Mouse (Mus musculus) hindbrain, embryonic 11.5 days (tissue): ENCODE measurements around the gene Bmp7. TPM values are rescaled to one million over a fixed set of nuclear protein-coding genes. Genes with fewer than 3 reads are reported as not detected.

Experiments used
- ATAC-seq: fragments of 200-750 bp; cut with Nextera tagmentation; 2 replicates; pipeline ENCODE4 v1.8.0; 2017; ENCODE audit warnings: mild to moderate bottlenecking, moderate TSS enrichment, moderate library complexity; ENCODE audit not compliant: low FRiP score
- DNase-seq: peaks from one replicate; pipeline ENCODE4 v3.0.0-alpha.2; 2015; ENCODE audit warnings: low spot score
- H3K27ac ChIP-seq: fragments of 300-500 bp; sonication (generic); 2 replicates; pipeline ENCODE4 v1.5.1; 2014; ENCODE audit warnings: mild to moderate bottlenecking, low read depth, low read length
- H3K27me3 ChIP-seq: fragments of 300-500 bp; sonication (generic); 2 replicates; pipeline ENCODE4 v1.6.1; 2014; ENCODE audit warnings: mild to moderate bottlenecking, low read length, moderate library complexity, mixed read lengths; ENCODE audit not compliant: control insufficient read depth, insufficient read depth
- H3K36me3 ChIP-seq: fragments of 300-500 bp; sonication (generic); 2 replicates; pipeline ENCODE4 v1.6.1; 2014; ENCODE audit warnings: mild to moderate bottlenecking, low read length, moderate library complexity, mixed read lengths; ENCODE audit not compliant: control insufficient read depth, insufficient read depth
- H3K4me1 ChIP-seq: fragments of 300-500 bp; sonication (generic); replicated peaks from 2 replicates; pipeline ENCODE4 v1.6.1; 2014; ENCODE audit warnings: low read length, mixed read lengths; ENCODE audit not compliant: control insufficient read depth, insufficient read depth
- H3K4me2 ChIP-seq: fragments of 300-500 bp; sonication (generic); replicated peaks from 2 replicates; pipeline ENCODE4 v1.6.1; 2014; ENCODE audit warnings: mild to moderate bottlenecking, low read depth, low read length
- H3K4me3 ChIP-seq: fragments of 300-500 bp; sonication (generic); 2 replicates; pipeline ENCODE4 v1.5.1; 2014; ENCODE audit warnings: low read depth, low read length
- H3K9ac ChIP-seq: fragments of 300-500 bp; sonication (generic); 2 replicates; pipeline ENCODE4 v1.6.1; 2014; ENCODE audit warnings: low read depth, low read length
- H3K9me3 ChIP-seq: fragments of 300-500 bp; sonication (generic); 2 replicates; pipeline ENCODE4 v1.6.1; 2016; ENCODE audit warnings: low read length; ENCODE audit not compliant: control insufficient read depth
- WGBS: fragments of 180-500 bp; shearing (Covaris S2); extraction: QIAGEN DNeasy Blood & Tissue Kit; methylation state at CpG from one replicate; pipeline ENCODE4 v1.1.7; 2014; 5-methylcytosine and 5-hydroxymethylcytosine counted together
- polyA plus RNA-seq: library from polyadenylated mRNA; unstranded; fragments of >200 nt; fragmentation: Nextera tagmentation; extraction: Ambion mirVana; gene quantifications from 2 replicates; pipeline ENCODE4 v1.2.1, GENCODE M21; 2014

The Bmp7 gene
- polyA plus RNA-seq = 16.6 and 17.9 TPM in 2 replicates

DNA sequence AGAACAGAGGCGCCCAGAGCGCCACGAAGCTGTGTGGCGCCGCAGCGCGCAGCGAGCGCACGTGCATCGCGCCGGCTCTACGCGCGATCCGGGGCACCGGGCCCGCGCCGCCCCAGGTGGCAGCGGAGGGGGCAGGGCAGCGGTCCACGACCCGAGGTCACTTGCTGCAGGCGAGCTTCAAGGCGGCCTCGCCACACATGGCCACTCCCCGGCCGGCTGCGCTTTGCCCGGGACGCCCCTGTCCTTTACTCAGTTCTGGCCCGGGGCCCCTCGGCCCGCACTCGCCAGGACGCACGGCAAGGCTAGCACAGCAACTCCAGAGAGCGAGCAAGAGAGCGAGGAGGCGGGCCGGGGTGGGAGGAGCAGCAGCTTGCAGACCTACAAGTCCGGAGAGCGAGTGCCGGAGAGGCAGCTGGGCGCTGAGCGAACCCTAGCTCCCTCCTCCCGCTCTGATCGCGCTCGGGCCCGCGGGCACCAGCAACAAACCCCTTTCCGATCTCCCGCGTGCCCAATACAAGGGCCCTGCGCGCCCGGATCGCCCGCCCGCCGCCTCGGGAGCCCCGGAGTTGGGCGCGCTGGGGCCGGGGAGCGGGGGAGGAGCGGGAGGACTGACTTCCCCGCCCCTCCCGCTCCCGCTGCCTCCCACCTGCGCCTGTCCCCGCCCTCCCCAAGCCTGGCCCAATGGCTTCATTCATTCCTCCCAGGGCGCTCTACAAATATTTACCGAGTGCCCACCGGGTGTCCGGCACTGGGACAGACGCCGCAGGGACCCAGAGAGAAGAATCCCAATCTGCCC is at the start of gene Bmp7:
TSS of gene Bmp7 (minus strand) at position 319 of the 796 bp plus-strand sequence.
- DNase-seq (peak; percentile 77), ATAC-seq (peak; percentile 63)
- Histone ChIP-seq H3K27me3 (peaks cover 80% of the 10 kb centered on the region), H3K27ac (0 out of 2 replicates have a peak within 1 kb of the TSS, but pooled peaks have one; percentile 17), H3K36me3 (no peaks in the 10 kb centered on the region), H3K4me2 (peak within 1 kb of the TSS; percentile 87), H3K4me3 (peak within 1 kb of the TSS; percentile 44), H3K4me1 (peaks cover 24% of the 10 kb centered on the region), H3K9ac (peak within 1 kb of the TSS; percentile 49), H3K9me3 (no peaks in the 10 kb centered on the region)
- WGBS = under 1% methylated on average over 78 of the region's 82 CpGs

DNA sequence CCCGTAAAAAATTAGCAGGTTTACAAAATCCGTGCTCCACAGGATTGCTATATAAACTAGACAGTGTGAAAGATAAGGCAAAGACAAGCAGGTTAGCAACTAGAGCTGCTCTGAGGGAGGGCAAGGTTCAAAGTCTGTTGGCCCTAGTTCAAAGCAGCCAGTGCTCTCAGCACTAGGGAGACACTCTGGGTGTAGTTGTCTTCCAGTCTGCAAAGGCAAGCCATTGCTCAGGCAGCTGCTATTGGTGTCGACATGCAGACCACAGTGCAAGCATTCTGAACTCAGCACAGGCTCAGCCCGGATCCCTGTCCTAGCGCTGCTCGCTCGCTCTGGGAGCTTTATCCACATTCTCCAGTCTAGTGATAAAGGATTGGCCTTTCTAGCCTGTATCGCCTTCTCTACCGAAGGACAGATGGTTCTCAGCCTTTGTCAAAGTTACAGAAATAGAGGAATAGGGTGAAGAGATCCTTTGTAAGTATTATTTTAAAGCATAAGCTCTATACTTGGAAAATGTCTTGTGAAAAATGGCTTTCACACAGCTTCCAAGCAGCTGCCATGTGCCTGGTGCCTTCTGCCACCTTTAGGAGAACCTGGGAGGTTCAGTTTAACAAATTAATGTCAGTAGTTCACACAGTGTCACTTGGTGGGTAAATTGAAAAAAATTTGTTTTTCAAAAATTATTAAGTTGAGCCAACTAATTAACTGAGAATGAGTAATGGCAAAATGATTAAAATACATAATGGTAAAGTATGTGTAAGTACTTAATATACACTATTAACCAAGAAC is 42.8 kb upstream of the Bmp7 start:
- H3K4me1 ChIP-seq = no peaks in the 10 kb centered on the region
- no peak overlapping the region for H3K4me2 ChIP-seq
- no peaks in the 10 kb centered on the region for H3K36me3 ChIP-seq
- H3K4me3 ChIP-seq = no peak overlapping the region
- H3K27ac ChIP-seq = no peak overlapping the region
- DNase-seq (no peak), ATAC-seq (no peak)
- no peaks in the 10 kb centered on the region for H3K27me3 ChIP-seq
- H3K9ac ChIP-seq = no peak overlapping the region
- WGBS = 77% methylated on average over 9 of the region's 9 CpGs
- no peaks in the 10 kb centered on the region for H3K9me3 ChIP-seq

DNA sequence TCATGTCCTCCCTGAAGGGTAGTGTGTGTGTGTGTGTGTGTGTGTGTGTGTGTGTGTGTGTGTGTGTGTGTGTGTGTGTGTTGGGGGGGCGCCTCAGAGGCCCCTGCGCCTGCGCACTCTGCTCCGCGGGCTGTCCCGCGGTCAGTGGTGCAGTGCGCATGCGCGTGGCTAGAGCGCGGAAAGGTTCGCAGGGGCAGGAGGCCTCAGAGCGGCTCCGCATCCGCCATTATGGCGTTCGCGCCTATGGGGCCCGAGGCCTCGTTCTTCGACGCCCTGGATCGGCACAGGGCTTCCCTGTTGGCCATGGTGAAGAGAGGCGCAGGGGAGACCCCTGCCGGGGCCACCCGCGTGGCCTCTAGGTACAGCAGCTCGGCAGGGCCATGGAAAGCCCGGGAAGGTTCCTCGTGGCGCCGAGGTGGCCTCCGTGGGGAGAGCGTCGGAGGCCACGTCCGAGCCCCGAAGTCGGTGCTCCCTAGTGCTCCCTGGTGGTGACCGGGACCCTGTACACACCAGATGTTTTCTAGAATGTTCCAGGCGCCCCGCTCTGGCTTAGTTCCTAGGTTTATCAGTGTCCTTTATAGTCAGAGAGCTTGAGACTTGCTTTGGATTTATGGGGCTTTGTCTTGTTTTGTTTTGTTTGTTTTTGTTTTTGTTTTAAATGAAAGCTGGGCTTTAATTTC is 39.7 kb upstream of the Bmp7 start:
- DNase-seq (no peak), ATAC-seq (no peak)
- Histone ChIP-seq H3K27me3 (no peaks in the 10 kb centered on the region), H3K27ac (no peak overlapping the region), H3K9me3 (no peaks in the 10 kb centered on the region), H3K4me2 (no peak overlapping the region), H3K9ac (no peak overlapping the region), H3K4me3 (no peak overlapping the region), H3K36me3 (no peaks in the 10 kb centered on the region), H3K4me1 (no peaks in the 10 kb centered on the region)
- WGBS = 87% methylated on average over 42 of the region's 43 CpGs

DNA sequence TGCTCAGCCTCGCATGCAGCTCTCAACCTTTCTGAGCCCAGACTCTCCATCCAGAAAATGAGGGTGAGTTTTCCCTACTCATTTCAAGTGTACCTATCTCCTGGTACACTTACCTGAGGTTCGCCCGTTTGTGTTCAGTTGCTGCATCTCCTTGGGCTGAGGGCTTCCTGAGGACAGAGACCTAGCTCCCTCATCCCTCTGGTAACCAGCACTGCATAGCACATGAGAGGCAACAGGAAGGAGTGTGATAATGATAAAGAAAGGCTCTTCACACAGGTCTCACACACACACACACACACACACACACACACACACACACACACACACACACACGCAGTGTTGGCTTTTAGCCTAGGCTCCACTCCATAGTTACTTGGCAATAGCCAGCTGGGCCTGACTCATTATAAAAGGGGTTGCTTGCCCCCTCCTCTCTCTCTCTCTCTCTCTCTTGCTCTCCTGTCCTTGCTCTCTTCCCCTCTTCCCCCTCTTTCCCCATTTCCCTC is 38.1 kb upstream of the Bmp7 start:
- DNase-seq = no peak
- Histone ChIP-seq H3K27me3 (no peaks in the 10 kb centered on the region), H3K9me3 (no peaks in the 10 kb centered on the region), H3K4me3 (no peak overlapping the region), H3K36me3 (no peaks in the 10 kb centered on the region), H3K4me2 (no peak overlapping the region), H3K27ac (no peak overlapping the region), H3K9ac (no peak overlapping the region), H3K4me1 (peaks cover 2% of the 10 kb centered on the region; the same call in 1 of the 2 replicates)
- no peak for ATAC-seq
- WGBS = 59% methylated on average over 4 of the region's 4 CpGs

DNA sequence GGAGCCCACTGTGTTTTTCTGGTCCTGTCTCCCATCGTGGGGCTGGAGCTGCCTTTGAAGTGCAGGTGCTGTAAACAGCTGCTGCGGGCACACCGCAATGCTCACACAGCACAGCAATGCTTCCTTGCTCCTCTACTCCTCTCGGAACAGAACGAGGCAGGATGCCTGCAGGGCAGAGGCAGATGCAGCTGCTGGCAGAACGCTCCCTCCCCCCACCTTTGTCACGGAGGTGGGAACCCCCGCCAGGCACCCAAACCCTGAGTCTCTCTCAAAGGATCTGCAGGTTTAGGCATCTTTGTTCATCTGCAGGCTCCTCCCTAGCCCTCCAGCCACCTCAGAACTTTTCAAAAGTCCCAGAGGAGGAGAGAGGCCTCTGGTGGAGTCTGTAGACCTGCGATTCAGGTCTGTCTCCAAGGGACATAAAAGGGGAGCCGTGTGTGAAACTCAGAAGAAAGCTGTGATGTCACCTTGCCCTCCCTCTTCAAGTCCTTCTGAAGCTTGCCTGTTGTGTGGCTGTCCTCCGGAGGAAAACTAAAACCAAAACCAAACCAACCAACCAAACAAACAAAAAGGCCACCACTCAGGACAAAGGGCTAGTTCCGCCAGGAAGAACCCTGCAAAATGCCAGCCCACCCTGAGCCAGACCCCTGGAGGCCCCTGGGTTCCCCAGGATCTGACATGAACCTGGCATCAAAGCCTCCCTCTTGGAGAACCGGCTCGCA is 37.4 kb upstream of the Bmp7 start, which contains the start of gene Spo11:
TSS of gene Spo11 (plus strand) at position 292 of the 722 bp plus-strand sequence.
- no peak within 1 kb of the TSS for H3K4me3 ChIP-seq
- H3K27ac ChIP-seq = no peak within 1 kb of the TSS
- no peak for DNase-seq

DNA sequence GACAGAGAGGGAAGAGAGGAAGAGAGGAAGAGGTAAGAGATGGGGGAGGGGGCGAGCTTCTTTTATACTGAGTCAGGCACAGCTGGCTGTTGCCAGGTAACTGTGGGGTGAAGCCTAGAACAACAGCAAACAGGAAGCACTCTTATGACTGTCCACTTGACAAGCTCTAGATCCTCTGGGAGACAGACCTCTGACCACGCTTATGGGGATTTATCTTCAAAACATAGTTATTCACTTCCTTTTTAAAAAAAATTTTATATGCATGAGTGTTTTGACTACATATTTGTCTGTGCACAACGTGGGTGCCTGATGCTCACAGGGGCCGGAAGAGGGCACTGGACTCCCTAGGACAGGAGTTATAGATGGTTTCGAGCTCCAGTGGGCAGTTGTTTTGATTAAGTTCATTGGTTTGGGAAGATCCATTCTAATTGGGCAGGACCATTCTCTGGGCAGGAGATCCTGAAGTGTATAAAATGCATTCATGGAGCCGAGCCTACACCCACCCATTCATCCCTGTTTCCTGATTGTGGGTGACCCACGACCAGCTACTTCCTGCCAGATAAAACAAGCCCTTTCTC is 36.6 kb upstream of the Bmp7 start:
- ATAC-seq (no peak), DNase-seq (no peak)
- H3K4me3 ChIP-seq = no peak overlapping the region
- H3K9me3 ChIP-seq = no peaks in the 10 kb centered on the region
- no peaks in the 10 kb centered on the region for H3K27me3 ChIP-seq
- H3K27ac ChIP-seq = no peak overlapping the region
- no peak overlapping the region for H3K9ac ChIP-seq
- peaks cover 2% of the 10 kb centered on the region; the same call in 1 of the 2 replicates for H3K4me1 ChIP-seq
- H3K4me2 ChIP-seq = no peak overlapping the region
- H3K36me3 ChIP-seq = no peaks in the 10 kb centered on the region
- 24% methylated on average over 7 of the region's 7 CpGs for WGBS

More for the DNA sequence above, 37.4 kb upstream of the Bmp7 start, which contains the start of gene Spo11:
- no peaks in the 10 kb centered on the region for H3K27me3 ChIP-seq
- H3K36me3 ChIP-seq = no peaks in the 10 kb centered on the region
- H3K4me2 ChIP-seq = no peak within 1 kb of the TSS
- ATAC-seq = no peak
- WGBS = 11% methylated on average over 14 of the region's 14 CpGs
- peaks cover 2% of the 10 kb centered on the region; the same call in 1 of the 2 replicates for H3K4me1 ChIP-seq
- no peaks in the 10 kb centered on the region for H3K9me3 ChIP-seq
- no peak within 1 kb of the TSS for H3K9ac ChIP-seq

DNA sequence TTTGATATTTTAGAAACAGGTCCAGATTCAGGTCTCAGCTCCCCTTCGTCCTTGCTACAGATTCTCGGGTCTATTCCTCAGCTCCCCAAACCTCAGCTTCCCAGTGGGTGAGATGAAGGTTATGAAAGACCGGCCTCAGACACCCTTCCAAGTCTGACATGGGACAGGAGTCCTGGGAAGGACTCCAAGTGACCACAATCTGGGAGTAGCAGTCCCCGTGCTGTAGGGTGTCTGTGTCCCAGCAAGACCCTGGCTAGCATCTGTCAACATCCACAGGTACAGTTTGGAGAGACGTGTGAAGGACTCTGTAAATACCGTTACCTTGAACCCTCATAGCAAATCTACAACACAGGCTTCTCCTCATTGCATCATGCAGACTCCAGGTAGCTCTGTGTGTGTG is 35.0 kb upstream of the Bmp7 start:
- no peaks in the 10 kb centered on the region for H3K9me3 ChIP-seq
- H3K4me1 ChIP-seq = peaks cover 2% of the 10 kb centered on the region; the same call in 1 of the 2 replicates
- no peak overlapping the region for H3K9ac ChIP-seq
- ATAC-seq (no peak), DNase-seq (no peak)
- H3K27me3 ChIP-seq = no peaks in the 10 kb centered on the region
- no peak overlapping the region for H3K27ac ChIP-seq
- 79% methylated on average over 6 of the region's 6 CpGs for WGBS
- H3K4me3 ChIP-seq = no peak overlapping the region
- H3K36me3 ChIP-seq = no peaks in the 10 kb centered on the region
- no peak overlapping the region for H3K4me2 ChIP-seq
